Mouse (Mus musculus) c-Kit-positive CD71-positive TER-119-negative erythroid progenitor cells, embryonic 14.5 days (primary cell): ENCODE data around the gene Rpl31.

Experiments used
- DNase-seq: peaks from one replicate; pipeline ENCODE4 v3.0.0-alpha.2; 2013; ENCODE audit warnings: low read depth

Gene Rpl31

DNA sequence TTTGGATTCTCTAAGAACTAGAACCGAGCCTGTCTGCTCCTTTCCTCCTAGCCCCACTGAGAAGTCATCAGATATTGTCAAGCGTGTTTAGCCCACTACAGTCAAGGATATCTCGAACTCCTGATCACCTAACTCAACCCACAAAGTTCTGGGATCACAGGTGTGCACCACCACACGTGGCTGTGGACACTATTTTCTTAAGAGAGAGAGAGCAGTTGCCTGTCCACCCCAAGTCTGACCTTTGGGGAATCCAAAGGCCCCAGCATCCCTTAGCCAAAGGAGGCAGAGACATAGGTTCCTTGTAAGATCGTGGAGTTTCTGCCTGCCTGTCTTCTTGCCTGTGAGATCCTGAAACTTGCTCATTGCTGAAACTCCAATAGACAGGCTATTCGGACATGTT is 597 bp upstream of the Rpl31 start:
- no peak for DNase-seq

DNA sequence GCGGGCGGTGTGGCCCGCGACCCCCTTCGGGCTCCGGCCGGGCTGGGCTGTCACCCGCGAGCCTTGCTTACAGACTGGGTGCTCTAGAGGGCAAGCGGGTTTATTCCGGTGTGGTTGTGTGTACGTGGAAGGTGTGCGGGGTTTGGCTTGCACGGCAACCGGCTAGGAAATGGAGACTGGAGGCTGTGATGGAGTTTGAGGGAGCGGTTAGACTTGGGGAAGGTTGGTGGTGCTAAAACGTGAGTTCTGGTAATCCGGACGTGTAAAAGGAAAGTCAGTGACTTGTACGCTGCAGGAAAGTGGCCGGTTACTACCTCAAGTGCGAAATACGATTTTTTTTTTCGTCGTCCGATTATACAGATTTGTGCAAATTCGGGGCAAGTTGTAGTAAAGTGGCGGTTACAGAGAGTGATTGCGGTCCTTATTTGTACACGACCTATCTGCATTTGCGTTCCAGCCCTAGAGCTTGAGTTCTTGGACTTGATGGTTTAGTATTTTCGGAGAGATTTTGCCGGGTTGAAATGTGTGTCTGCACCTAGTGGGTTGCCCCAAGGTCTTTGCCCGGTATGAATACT is 712 bp downstream of the Rpl31 start:
- no peak for DNase-seq

DNA sequence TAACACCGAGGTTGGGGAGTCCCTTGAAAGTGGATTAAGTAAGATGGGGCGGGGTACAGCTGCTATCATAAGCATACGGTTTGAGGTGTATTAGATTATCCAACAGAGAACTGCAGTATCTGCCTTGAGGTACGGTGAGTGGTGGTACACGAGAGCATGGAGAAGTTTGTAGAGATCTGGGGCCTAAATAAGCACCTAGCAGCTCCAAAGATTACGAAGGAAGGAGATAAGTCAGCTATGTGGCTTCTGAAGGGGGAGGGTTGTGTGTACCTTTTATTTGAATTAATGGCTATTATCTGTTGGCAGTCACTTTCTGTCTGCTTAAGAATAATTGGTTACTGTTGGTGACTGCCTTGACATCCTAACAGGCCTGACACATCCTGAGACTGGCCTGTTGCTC is 2.8 kb downstream of the Rpl31 start:
- no peak for DNase-seq

DNA sequence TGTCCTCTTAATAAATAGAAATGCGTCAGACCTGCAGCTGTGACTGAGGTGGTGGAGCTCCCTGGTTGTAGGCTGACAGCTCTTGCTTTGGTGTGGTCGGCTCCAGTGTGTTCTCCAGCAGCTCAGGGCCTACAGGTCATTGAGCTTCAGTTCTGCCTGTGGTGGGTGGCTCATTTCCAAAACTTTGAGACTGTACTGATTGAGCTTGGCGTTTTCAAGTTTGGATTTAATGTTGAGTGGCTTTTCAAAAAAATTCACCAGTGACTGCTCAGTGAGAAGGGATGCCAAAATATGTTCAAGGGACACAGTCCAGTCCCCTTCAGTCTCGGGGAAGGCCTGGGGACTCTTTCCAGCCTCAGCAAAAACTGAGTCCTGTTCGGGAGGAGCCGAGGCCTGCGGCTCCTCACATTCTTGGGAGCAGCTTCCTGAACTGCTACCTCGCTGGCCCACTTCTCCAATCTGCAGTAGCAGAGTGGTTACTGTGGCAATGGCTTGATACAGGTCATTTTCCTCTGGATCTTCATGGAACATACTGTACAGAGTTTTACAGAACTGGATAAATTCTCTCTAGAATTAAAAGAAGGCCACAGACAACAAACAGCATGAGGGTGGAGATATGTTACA is 4.7 kb downstream of the Rpl31 start:
- DNase-seq: no peak

DNA sequence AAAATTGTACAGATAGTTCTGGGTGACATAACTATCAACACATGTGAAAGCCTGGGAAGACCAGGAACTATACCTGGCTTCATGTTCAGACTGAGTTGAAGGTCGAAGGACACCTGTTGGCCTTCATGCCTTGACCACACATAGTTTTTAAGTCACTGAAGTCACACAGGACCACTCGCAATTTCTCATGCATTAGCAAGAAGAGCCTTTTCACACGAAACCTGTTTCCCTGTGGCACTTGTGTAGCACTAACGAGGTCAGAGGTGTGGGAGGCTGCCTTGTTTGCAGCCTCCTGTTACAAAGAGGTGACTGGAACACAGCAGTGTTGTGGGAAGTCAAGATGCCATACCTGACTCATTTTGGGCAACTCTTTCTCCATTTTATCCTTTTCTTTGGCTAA is 5.7 kb downstream of the Rpl31 start:
- no peak for DNase-seq

DNA sequence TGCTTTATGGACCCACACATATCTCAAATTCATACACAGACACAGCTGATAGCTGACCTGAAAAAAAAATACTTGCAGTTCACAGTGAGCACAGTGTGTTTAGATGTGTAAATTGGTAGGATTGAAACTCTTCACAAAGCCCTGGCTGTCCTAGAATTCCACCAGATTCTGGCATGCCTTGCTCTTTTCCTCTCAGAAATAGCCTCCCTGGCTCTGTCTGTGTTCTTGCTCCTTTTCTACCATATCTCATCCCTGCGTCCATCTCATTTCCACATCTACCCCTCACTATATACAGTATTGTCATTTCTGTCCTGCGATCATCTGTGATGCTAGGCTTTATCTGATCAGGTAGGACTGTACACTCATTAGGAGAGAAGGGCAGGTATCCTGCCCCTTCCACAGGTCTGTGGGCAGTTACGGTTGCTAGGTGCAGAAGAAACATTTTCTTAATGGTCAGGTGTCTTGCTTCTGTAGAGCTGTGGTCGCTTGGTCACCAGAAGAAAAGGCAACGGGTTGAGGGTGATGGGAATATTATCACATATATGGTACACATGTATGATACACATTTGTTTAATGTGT is 6.7 kb downstream of the Rpl31 start:
- no peak for DNase-seq

DNA sequence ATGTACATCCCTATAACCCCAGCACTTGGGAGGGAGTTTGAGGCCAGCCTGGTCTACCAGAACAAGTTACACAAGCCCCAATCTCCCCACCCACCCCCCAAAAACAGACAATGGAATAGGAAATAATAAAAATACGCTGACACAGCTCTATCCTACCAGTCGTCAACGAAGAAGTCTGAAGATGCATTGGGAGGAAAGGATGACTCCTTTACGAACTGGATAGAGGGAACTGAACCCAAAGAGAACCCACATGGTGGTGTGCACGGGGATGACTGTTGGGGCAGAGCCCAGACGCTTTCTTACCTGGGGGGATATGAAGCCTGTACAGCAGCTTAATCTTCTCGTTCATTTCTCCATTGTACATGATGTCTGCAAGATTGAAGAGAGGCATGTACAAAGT is 8.5 kb downstream of the Rpl31 start:
- DNase-seq: no peak

DNA sequence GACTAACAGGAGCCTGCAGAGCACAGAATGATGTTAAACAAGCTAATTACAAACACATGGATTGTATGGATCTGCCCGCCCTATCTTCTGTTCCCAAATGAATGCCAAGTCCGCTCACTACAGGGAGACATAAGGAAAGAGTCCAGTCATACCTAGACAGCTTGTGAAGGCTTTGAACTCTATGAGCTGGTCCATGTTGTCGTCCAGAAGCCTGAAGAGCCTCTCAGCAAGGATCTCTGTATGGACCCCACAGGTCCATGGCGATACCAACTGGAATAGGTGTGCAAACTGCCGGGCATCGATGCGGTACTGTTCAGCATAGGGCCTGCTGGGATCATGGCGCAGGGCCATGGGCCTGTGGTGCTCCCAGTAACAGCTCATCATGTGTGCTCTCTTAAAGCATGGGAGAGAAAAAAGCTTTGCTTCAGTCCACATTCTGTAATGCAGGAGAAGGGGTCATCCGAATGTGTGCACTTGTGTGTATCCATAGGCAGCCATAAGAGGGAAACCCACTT is 9.1 kb downstream of the Rpl31 start:
- no peak for DNase-seq

DNA sequence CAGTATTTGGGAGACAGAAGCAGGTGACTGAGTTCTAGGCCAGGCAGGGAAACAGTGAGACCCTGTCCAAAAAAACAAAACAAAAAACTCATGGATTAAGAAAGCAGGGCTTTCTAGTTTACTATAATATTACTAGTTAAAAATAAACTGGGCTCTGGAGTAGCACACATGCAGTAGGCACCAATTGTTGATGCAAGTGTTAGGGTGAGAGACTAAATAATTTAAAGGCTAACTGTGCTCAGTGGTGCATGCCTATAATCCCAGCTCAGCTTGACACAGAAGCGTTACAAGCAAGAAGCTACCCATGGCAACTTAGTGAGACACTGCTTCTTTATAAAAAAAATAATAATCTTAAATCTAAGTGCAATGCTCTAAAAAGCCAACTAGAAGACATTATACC is 10.9 kb downstream of the Rpl31 start:
- no peak for DNase-seq

DNA sequence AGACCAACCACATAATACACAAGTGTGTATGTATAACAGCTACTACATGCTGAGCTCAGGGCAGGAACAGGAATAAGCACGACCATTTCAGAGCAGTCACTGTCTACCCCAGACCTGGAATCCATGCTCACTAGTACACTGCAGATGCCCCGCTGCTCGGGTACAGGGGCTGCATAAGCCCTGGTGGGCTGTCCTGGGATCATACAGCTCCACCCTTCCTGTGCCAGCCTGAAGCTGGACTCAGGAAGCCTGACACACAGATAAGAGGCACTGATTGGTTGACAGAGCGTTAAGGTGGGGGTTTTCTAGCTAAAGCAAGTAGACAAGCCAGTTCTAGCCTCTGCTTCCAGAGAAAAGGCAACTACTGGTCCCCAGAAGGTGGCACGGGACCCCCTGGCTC is 11.4 kb downstream of the Rpl31 start:
- no peak for DNase-seq

DNA sequence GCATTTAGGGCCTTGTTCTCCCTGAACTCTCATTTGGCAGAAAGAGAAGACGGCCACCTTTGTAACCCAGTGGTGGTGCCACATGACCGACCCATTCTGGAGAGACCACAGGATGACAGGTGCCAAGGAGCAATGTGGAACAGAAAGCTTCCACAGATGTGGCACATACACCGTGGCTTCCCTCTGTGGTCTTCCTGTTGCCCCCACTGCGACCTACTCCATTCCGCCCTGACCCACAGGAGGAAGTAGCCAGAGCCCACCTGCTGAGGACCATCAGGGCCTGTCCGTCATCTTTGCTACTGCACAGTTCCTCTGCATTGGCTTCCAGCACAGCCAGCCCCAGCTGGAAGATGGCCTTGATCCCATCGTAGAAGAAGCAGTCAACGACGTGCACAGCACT is 13.4 kb downstream of the Rpl31 start:
- no peak for DNase-seq

DNA sequence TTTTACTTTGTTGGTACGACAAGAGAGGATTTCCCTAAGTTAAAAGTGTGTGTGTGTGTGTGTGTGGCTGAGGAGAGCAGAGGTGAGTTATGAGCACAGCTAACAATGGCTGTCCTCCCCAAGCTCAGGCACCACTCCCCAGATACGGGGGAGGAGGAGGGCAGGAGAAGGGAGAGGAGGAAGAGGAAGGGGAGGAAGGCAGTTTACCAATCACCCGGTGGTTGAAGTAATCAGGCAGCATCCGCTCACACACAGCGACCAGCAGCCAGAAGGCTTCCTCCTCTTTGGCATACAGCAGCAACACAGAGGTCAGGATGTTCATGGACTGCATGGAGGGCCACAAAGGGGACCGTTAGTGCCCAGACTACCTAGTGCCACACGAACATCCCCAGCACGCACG is 17.3 kb downstream of the Rpl31 start:
- DNase-seq: no peak

DNA sequence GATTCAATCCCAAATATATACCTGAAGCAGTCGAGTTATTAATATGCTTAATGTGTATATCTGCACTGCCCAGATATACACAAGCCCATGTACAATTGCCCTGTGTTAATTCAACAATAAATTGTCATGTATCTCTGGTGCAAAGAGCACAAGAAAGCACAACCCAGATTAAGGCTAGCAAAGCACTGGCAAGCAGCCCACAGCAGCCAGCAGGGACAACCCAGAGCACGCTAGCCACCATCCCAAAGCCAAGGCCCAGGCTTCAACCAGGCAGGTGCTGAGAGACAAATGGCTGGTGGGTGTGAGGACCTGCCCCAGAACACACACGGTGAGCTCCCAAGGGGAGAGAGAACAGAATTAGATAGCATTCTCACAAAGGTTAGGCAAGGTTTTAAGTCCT is 18.8 kb downstream of the Rpl31 start:
- DNase-seq: no peak

DNA sequence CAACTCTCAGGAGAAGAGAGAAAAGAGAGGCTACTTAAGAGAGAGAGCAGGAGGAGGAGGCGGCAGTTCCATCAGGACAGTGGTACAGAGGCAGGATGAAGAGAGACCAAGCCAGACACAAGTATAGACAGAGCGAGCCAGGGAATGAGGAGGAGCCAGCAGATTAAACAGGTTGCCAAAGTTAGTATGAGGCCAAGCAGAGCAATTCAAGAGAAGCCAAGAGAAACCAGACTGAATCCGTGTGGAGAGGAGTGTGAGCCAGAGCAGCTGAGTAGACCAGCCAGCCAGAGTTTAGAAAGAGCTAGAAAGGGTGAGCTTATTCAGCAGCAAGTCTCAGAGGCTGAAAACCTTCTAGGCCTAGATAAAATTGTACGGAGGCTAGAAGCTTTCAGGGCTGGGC is 19.9 kb downstream of the Rpl31 start:
- DNase-seq: no peak

DNA sequence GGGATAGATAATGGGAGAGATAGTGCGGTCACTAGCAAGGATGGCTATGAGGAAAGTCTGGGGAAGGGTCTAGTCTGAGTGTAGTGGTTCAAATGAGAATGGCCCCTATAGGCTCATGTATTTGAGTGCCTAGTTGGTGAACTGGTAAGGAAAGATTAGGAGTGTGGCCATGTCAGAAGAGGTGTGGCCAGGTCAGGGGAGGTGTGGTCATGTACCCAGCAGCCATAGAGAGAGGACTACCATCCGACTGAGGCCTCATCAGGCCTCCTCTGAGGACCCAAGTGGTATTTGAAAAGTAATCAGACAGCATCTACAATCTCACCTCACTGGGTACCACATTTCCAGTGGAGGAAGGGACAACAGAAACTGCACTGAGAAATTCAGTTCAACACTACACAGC is 20.5 kb downstream of the Rpl31 start:
- DNase-seq: no peak

DNA sequence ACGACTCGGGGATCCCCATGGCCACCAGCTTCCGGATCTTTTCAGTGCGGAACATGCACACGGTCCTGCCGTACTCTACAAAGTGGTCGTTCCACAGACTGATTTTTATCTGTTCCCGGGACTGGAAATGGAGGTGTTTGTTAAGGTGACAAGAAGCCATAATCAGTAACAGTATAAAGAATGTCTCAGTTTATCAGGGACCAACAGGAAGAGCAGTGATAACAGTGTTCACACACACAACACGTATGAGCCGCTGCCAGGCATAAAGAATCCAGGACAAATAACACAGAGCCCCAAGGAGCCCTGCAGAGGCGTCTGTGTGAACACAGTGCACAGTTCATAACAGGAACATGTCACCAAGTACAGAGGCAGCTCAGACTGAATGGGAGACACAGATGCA is 21.7 kb downstream of the Rpl31 start:
- no peak for DNase-seq

DNA sequence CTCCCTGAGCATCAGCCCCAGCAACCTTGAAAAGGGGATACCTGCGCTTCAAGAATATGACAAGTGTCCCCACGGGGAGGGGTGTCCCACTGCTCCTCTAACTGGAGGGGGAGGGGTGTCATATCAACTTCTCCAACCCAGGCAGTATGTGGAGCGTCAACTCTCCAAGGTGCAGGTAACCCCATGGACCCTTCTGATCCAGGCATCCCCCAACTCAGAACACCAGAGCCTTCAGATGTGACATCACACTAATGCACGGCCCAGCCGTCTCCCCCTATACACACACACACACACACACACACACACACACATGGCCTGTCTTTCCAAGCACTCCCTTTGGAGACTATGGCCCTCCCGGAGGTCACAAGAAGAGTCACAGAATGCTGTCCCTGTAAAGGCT is 24.0 kb downstream of the Rpl31 start:
- DNase-seq: no peak

DNA sequence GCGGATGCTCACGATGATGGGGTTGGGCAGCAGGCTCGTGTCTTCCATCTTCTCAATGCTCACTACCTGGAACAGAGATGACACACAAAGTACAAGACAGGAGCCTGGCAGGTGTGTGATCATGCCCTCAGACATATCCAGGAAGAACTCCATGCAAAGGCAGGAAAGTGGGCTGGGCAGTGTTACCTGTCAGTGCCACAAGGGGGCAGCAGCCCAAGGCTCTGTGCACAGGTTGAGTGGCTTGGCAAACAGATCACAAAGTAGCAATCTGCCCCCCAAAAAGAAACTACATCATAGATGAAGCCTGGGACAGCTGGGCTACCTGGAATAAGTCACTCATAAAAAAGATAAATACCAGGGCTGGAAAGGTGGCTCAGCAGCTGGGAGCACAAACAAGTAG is 24.5 kb downstream of the Rpl31 start:
- peak; percentile 68 for DNase-seq

DNA sequence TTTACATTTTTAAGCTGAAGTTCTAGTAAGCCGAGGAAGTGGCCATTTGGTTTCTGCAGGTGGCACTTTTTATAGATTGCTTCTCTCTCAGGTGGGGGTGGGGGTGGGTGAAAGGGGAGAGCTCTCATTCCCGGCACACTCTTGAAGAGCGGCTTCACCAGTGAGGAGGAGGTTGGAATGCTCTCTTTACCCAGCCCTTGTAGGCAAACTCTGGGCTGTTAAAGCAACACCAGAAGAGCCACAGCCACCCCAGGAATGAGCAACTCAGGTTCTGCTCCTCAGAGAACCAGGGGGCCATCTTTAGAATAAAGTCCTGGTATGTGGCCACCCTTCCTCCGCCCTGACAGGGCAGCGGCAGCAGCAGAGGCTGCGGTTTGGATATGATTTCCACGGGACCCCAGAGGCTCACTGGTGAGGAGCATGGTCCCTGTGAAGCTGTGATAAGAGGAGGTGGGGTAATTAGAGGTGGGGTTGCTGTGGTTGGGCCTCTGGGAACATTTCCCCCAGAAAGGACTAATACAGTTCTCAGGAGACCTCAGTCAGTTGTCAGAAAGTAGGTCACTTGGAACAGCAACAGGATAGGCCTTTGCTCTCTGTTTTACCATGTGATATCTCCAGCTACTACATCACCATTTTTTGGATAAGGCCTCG is 25.7 kb downstream of the Rpl31 start:
- DNase-seq: peak; percentile 65

DNA sequence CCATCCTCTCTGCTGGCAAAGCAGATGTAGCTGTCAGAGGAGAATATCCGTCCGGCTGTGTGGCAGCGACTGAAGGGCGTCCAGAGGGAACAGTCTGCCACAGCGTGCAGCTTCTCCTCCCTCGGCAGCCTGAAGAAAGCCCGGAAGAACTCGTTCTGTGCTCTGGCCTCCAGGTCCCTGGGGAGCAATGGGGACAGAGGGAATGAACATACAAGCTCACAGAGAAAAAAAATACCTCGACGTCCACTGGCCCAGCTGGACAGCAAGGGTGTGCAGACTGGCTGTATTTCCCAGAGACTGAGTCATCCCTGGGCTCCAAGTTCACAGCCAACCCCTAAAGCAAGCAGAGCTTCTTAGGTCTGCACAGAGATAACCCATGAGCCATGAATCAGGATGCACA is 26.5 kb downstream of the Rpl31 start:
- DNase-seq: no peak

DNA sequence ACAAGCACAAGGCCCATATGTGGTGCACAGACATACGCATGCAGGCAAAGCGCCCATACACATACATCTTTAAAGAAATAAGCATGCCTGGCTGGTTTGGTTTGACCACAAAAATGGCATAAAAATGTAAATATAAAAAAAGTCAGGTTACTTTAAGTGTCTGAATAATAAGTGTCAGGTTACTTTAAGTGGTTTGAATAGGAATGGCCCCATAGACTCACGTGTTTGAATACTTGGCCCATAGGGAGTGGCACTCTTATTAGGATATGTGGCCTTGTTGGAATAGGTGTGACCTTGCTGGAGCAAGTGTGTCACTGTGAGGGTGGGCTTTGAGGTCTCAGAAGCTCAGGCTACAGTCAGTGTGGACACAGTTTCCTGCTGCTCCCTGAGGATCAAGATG is 27.0 kb downstream of the Rpl31 start:
- no peak for DNase-seq

DNA sequence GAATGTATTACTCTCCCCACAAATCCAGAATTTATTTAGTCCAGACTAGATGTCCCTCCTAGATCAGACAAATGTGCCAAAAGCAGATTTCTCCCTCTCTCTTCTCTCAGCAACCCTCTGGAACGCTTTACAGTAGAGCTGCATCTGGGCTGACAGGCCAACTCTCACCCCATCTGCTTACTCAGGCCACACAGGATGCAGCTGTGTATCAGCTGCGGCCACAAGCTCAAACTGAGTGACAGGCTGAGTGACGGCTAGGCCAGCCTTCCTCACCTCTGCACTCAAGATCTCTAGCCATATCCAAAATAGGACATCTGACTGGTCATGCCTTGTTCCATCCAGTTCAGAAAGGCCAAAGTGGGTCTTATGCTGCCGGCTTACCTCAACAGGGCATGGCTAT is 28.7 kb downstream of the Rpl31 start:
- DNase-seq: no peak

DNA sequence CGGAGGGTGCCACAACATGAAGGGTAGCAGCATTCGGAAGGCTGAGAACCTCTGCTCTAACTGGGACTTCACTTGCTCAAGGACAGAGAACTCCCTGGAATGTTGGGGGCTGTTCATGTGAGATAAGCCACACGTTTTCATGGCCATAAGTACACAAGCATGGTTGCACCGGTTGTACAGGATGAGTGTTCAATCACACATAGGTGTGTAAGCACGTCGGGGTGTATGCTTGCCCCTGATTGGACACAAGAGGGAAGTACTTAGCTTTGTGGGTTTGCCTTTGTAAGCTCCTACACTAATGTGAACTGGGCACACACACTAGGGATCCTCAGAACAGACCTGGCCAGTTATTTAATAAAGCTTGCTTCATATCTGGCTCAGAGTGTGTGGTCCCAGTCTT is 30.6 kb downstream of the Rpl31 start:
- DNase-seq: no peak

DNA sequence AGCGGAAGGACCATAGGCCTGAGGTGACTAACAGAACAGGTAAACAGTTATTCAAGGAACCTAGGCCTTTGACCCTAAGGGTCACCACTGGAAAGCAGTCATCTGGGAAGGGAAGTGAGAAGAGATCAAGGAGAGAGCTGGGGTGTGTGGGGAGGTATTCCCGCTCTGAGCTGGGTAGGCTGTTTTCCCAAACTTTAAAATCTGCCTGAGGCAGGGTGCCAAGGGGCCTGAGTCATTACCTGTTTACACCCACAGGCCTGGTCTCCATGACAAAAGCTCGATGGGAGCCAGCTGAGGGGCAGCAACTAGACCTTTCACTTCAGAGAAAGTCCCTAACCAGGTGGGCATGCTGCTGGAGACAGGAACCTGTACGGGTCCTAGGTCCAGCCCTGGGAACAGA is 31.6 kb downstream of the Rpl31 start:
- DNase-seq: no peak
